Comparison of ENCODE assay signal across 12 mouse cellular contexts in genomic region chr11:98738925-98739324, GRCm38 (mm10). TPM values are rescaled to one million over a fixed set of nuclear protein-coding genes. Genes with fewer than 3 reads are reported as not detected.
DNase-seq lines count a peak whose midpoint lies in the region; ATAC-seq and TF ChIP-seq lines count a peak whose summit lies in the region.
"Had no signal": no experiment of that assay in that cellular context is flagged by ENCODE, and none has a peak within 500 bp of the region (broad histone marks: within the 10 kb centered on the region; RNA-seq: fewer than 3 reads in every experiment).

No protein-coding gene starts in this region.

- no peak for TF ChIP-seq POLR2A in MEL (IDR thresholded peaks at IDR 0.05; ENCODE audit: control insufficient read depth in 1 of 2, insufficient read depth in 1 of 2, low read depth in 1 of 2, low read length in 2 of 2, poor library complexity in 1 of 2)

- 0 out of 2 replicates have a peak overlapping the region, but pooled peaks have one; percentile 28 for H3K9ac ChIP-seq in heart, embryonic 11.5 days (ENCODE audit: low read depth, low read length)
- H3K9ac ChIP-seq in MEL (ENCODE audit: control insufficient read depth, low read depth, low read length, poor library complexity, severe bottlenecking) = no peak overlapping the region
- peak overlapping the region; percentile 37; the same call in 1 of the 2 replicates for H3K9ac ChIP-seq in forebrain, postnatal 0 days
- H3K9ac ChIP-seq in midbrain, embryonic 12.5 days (replicated peaks) = no peak overlapping the region; the same call in 1 of the 2 replicates

- no peak overlapping the region for H3K27ac ChIP-seq in heart, embryonic 11.5 days (ENCODE audit: low read depth, low read length)
- no peak overlapping the region for H3K27ac ChIP-seq in MEL (ENCODE audit: control insufficient read depth, low read depth, low read length)
- H3K27ac ChIP-seq in forebrain, postnatal 0 days (ENCODE audit: low read depth, low read length) = peak overlapping the region; percentile 99
- peak overlapping the region; percentile 73 for H3K27ac ChIP-seq in midbrain, embryonic 12.5 days (replicated peaks)
- H3K27ac ChIP-seq: macrophage had no signal

- WGBS in heart, embryonic 11.5 days (ENCODE audit: insufficient replicate concordance) = 65% methylated on average over 7 of the region's 9 CpGs
- WGBS in forebrain, postnatal 0 days = 59% methylated on average over 9 of the region's 9 CpGs
- 55% methylated on average over 8 of the region's 9 CpGs for WGBS in midbrain, embryonic 12.5 days

- intact Hi-C loops in heart, postnatal 36 days (cut with DNase I) = no loop called here

- H3K4me3 ChIP-seq in heart, embryonic 11.5 days (ENCODE audit: low read depth, low read length) = no peak overlapping the region
- H3K4me3 ChIP-seq in MEL (ENCODE audit: control insufficient read depth in 1 of 2, insufficient read depth in 1 of 2, low read depth in 2 of 2, low read length in 2 of 2) = no peak overlapping the region
- no peak overlapping the region for H3K4me3 ChIP-seq in forebrain, postnatal 0 days (ENCODE audit: low read depth, low read length)
- H3K4me3 ChIP-seq in midbrain, embryonic 12.5 days = no peak overlapping the region

- H3K4me2 ChIP-seq in heart, embryonic 11.5 days = no peak overlapping the region
- H3K4me2 ChIP-seq in forebrain, postnatal 0 days (ENCODE audit: low read depth) = peak overlapping the region; percentile 38
- H3K4me2 ChIP-seq in midbrain, embryonic 12.5 days (replicated peaks) = no peak overlapping the region

- no peak for ATAC-seq in heart, embryonic 11.5 days (replicated peaks; ENCODE audit: insufficient number of reproducible peaks, low FRiP score, low TSS enrichment)
- no peak for ATAC-seq in forebrain, postnatal 0 days
- no peak for ATAC-seq in midbrain, embryonic 12.5 days (ENCODE audit: low FRiP score, low read depth)

- peaks cover 30% of the 10 kb centered on the region for H3K4me1 ChIP-seq in heart, embryonic 11.5 days (ENCODE audit: control insufficient read depth, insufficient read depth, low read length)
- peaks cover 9 to 32% of the 10 kb centered on the region in 2 experiments for H3K4me1 ChIP-seq in MEL (ENCODE audit: control insufficient read depth in 1 of 2, insufficient read depth in 2 of 2, low read length in 2 of 2)
- peaks cover 22% of the 10 kb centered on the region for H3K4me1 ChIP-seq in forebrain, postnatal 0 days (ENCODE audit: insufficient read depth)
- H3K4me1 ChIP-seq in midbrain, embryonic 12.5 days = peaks cover 48% of the 10 kb centered on the region

- TF ChIP-seq EP300 in MEL (IDR thresholded peaks at IDR 0.05; ENCODE audit: low read depth in 1 of 2, low read length in 2 of 2) = 0 out of 4 replicates have a peak, but pooled peaks have one; percentile 12 to 26

- no peaks in the 10 kb centered on the region for H3K27me3 ChIP-seq in heart, embryonic 11.5 days (ENCODE audit: control insufficient read depth, insufficient read depth, low read length)
- H3K27me3 ChIP-seq in MEL (ENCODE audit: control insufficient read depth in 1 of 2, insufficient read depth in 2 of 2, low read length in 2 of 2) = no peaks in the 10 kb centered on the region
- H3K27me3 ChIP-seq in forebrain, postnatal 0 days (ENCODE audit: insufficient read depth, low read length) = no peaks in the 10 kb centered on the region
- H3K27me3 ChIP-seq in midbrain, embryonic 12.5 days = no peaks in the 10 kb centered on the region

- no peaks in the 10 kb centered on the region for H3K9me3 ChIP-seq in heart, embryonic 11.5 days (replicated peaks; ENCODE audit: control insufficient read depth, low read length)
- H3K9me3 ChIP-seq in MEL (replicated peaks; ENCODE audit: insufficient read depth, low read length) = no peaks in the 10 kb centered on the region
- no peaks in the 10 kb centered on the region for H3K9me3 ChIP-seq in forebrain, postnatal 0 days (ENCODE audit: low read length)
- no peaks in the 10 kb centered on the region for H3K9me3 ChIP-seq in midbrain, embryonic 12.5 days

- TF ChIP-seq RAD21 in MEL (IDR thresholded peaks at IDR 0.05; ENCODE audit: low read depth, low read length) = no peak

- peaks cover 6% of the 10 kb centered on the region; the same call in 1 of the 2 replicates for H3K79me2 ChIP-seq in MEL (ENCODE audit: control insufficient read depth, insufficient read depth, low read length, poor library complexity)

- no peak for TF ChIP-seq CTCF in MEL (IDR thresholded peaks at IDR 0.05 in 2 of 3, conservative IDR thresholded peaks at IDR 0.05 in 1 of 3; ENCODE audit: control insufficient read depth in 1 of 3, insufficient read depth in 1 of 3, low read depth in 2 of 3, low read length in 3 of 3, poor library complexity in 1 of 3, severe bottlenecking in 1 of 3)
- TF ChIP-seq CTCF in forebrain, postnatal 0 days (IDR thresholded peaks at IDR 0.05; ENCODE audit: low read depth) = no peak

- DNase-seq in heart, postnatal 36 days = no peak
- DNase-seq in MEL (ENCODE audit: low read depth, low spot score) = peak; percentile 47
- no peak for DNase-seq in forebrain, postnatal 0 days
- no peak for DNase-seq in lung, postnatal 36 days
- no peak for DNase-seq in spleen, postnatal 36 days (ENCODE audit: low spot score in 2 of 2)
- DNase-seq in frontal cortex, adult 2 months (ENCODE audit: extremely low spot score in 1 of 2, low spot score in 1 of 2) = no peak
- DNase-seq: kidney, postnatal 36 days had no signal

- H3K36me3 ChIP-seq in heart, embryonic 11.5 days (ENCODE audit: control insufficient read depth, insufficient read depth, low read length) = no peaks in the 10 kb centered on the region
- H3K36me3 ChIP-seq in MEL (ENCODE audit: control insufficient read depth in 1 of 2, insufficient read depth in 2 of 2, low read length in 2 of 2) = peaks cover 0 to 21% of the 10 kb centered on the region in 2 experiments; a peak in 2 of 4 replicates
- H3K36me3 ChIP-seq in forebrain, postnatal 0 days (ENCODE audit: insufficient read depth) = no peaks in the 10 kb centered on the region
- no peaks in the 10 kb centered on the region for H3K36me3 ChIP-seq in midbrain, embryonic 12.5 days

RNA-seq across cellular contexts. Expression of gene Thra, which starts 1.5 kb away (rescaled TPM):
- 32.2 and 35.7 TPM in 2 replicates for polyA plus RNA-seq in heart, embryonic 11.5 days (2014; fragmentation: Nextera tagmentation; extraction: Ambion mirVana)
- 100 to 1,000 TPM; 100 to 111 TPM for total RNA-seq in heart, postnatal 36 days (2021)
- 22.0 and 29.6 TPM in 2 replicates for total RNA-seq in MEL (2012; rRNA removed)
- polyA plus RNA-seq in MEL (2012; ENCODE audit: insufficient read depth in 1 of 2, insufficient read length in 2 of 2, low read depth in 1 of 2, low replicate concordance in 2 of 2, missing spikeins in 1 of 2) = 10 to 100 TPM in 1 of 2 experiments, not detected in 1; 50.9 TPM
- 1,003 and 1,159 TPM in 2 replicates for total RNA-seq in forebrain, postnatal 0 days (2014; rRNA removed)
- polyA plus RNA-seq in forebrain, postnatal 0 days (2015; fragmentation: Nextera tagmentation; extraction: Ambion mirVana) = 223 and 233 TPM in 2 replicates
- polyA plus RNA-seq in midbrain, embryonic 12.5 days (2016; fragmentation: Nextera tagmentation; extraction: Ambion mirVana) = 45.3 and 47.6 TPM in 2 replicates
- 770 and 851 TPM in 2 replicates for polyA plus RNA-seq in frontal cortex, adult 2 months (2012; rRNA removed)

RNA-seq across cellular contexts. Expression of gene Med24, which starts 9.7 kb away (rescaled TPM):
- 31.6 and 42.1 TPM in 2 replicates for polyA plus RNA-seq in heart, embryonic 11.5 days (2014; fragmentation: Nextera tagmentation; extraction: Ambion mirVana)
- total RNA-seq in heart, postnatal 36 days (2021) = 10 to 100 TPM; 45.2 to 52.7 TPM
- total RNA-seq in MEL (2012; rRNA removed) = 37.5 and 41.4 TPM in 2 replicates
- polyA plus RNA-seq in MEL (2012; ENCODE audit: insufficient read depth in 1 of 2, insufficient read length in 2 of 2, low read depth in 1 of 2, low replicate concordance in 2 of 2, missing spikeins in 1 of 2) = 10 to 100 TPM in 1 of 2 experiments, not detected in 1; 89.8 TPM
- 54.0 and 66.5 TPM in 2 replicates for total RNA-seq in forebrain, postnatal 0 days (2014; rRNA removed)
- polyA plus RNA-seq in forebrain, postnatal 0 days (2015; fragmentation: Nextera tagmentation; extraction: Ambion mirVana) = 46.4 and 49.3 TPM in 2 replicates
- polyA plus RNA-seq in midbrain, embryonic 12.5 days (2016; fragmentation: Nextera tagmentation; extraction: Ambion mirVana) = 96.5 and 97.7 TPM in 2 replicates
- 137 and 157 TPM in 2 replicates for polyA plus RNA-seq in frontal cortex, adult 2 months (2012; rRNA removed)

RNA-seq across cellular contexts. Expression of gene Nr1d1, which starts 36.2 kb away (rescaled TPM):
- polyA plus RNA-seq in heart, embryonic 11.5 days (2014; fragmentation: Nextera tagmentation; extraction: Ambion mirVana) = 5.6 and 6.4 TPM in 2 replicates
- 100 to 1,000 TPM; 104 to 107 TPM for total RNA-seq in heart, postnatal 36 days (2021)
- total RNA-seq in MEL (2012; rRNA removed) = 1.9 and 2.0 TPM in 2 replicates
- 1 to 10 TPM in 1 of 2 experiments, not detected in 1; 5.6 TPM for polyA plus RNA-seq in MEL (2012; ENCODE audit: insufficient read depth in 1 of 2, insufficient read length in 2 of 2, low read depth in 1 of 2, low replicate concordance in 2 of 2, missing spikeins in 1 of 2)
- 4.5 and 6.7 TPM in 2 replicates for total RNA-seq in forebrain, postnatal 0 days (2014; rRNA removed)
- 10.8 and 11.4 TPM in 2 replicates for polyA plus RNA-seq in forebrain, postnatal 0 days (2015; fragmentation: Nextera tagmentation; extraction: Ambion mirVana)
- 1.2 and 1.5 TPM in 2 replicates for polyA plus RNA-seq in midbrain, embryonic 12.5 days (2016; fragmentation: Nextera tagmentation; extraction: Ambion mirVana)
- 124 and 126 TPM in 2 replicates for polyA plus RNA-seq in frontal cortex, adult 2 months (2012; rRNA removed)

RNA-seq across cellular contexts. Expression of gene Csf3, which starts 37.9 kb away (rescaled TPM):
- polyA plus RNA-seq in heart, embryonic 11.5 days (2014; fragmentation: Nextera tagmentation; extraction: Ambion mirVana) = not detected in 2 replicates
- total RNA-seq in heart, postnatal 36 days (2021) = not detected
- total RNA-seq in MEL (2012; rRNA removed) = not detected in 2 replicates
- under 1 TPM in 1 of 2 experiments, not detected in 1; 0.18 TPM for polyA plus RNA-seq in MEL (2012; ENCODE audit: insufficient read depth in 1 of 2, insufficient read length in 2 of 2, low read depth in 1 of 2, low replicate concordance in 2 of 2, missing spikeins in 1 of 2)
- not detected in 2 replicates for total RNA-seq in forebrain, postnatal 0 days (2014; rRNA removed)
- not detected in 2 replicates for polyA plus RNA-seq in forebrain, postnatal 0 days (2015; fragmentation: Nextera tagmentation; extraction: Ambion mirVana)
- polyA plus RNA-seq in midbrain, embryonic 12.5 days (2016; fragmentation: Nextera tagmentation; extraction: Ambion mirVana) = not detected in 2 replicates
- polyA plus RNA-seq in frontal cortex, adult 2 months (2012; rRNA removed) = not detected in 2 replicates
- total RNA-seq: CH12.LX; hematopoietic stem cell, adult 5-6 weeks had no signal
- polyA plus RNA-seq: macrophage had no signal

RNA-seq across cellular contexts. Expression of gene Msl1, which starts 56.4 kb away (rescaled TPM):
- polyA plus RNA-seq in heart, embryonic 11.5 days (2014; fragmentation: Nextera tagmentation; extraction: Ambion mirVana) = 15.9 and 17.1 TPM in 2 replicates
- total RNA-seq in heart, postnatal 36 days (2021) = 10 to 100 TPM; 74.4 to 75.3 TPM
- total RNA-seq in MEL (2012; rRNA removed) = 35.0 and 37.1 TPM in 2 replicates
- 10 to 100 TPM in 1 of 2 experiments, not detected in 1; 49.4 TPM for polyA plus RNA-seq in MEL (2012; ENCODE audit: insufficient read depth in 1 of 2, insufficient read length in 2 of 2, low read depth in 1 of 2, low replicate concordance in 2 of 2, missing spikeins in 1 of 2)
- 87.2 and 94.6 TPM in 2 replicates for total RNA-seq in forebrain, postnatal 0 days (2014; rRNA removed)
- 16.3 and 24.1 TPM in 2 replicates for polyA plus RNA-seq in forebrain, postnatal 0 days (2015; fragmentation: Nextera tagmentation; extraction: Ambion mirVana)
- 38.6 and 42.4 TPM in 2 replicates for polyA plus RNA-seq in midbrain, embryonic 12.5 days (2016; fragmentation: Nextera tagmentation; extraction: Ambion mirVana)
- polyA plus RNA-seq in frontal cortex, adult 2 months (2012; rRNA removed) = 112 and 123 TPM in 2 replicates

Comparison
In these comparisons a context has a peak if more than half of its experiments do, and no peak if none do; other contexts are left out.
1. H3K27ac ChIP-seq: peak in forebrain, postnatal 0 days (single experiment) and midbrain, embryonic 12.5 days (single experiment); none in heart, embryonic 11.5 days (single experiment) and MEL (single experiment).
2. H3K9ac ChIP-seq: peak in heart, embryonic 11.5 days (single experiment) and forebrain, postnatal 0 days (single experiment); none in MEL (single experiment) and midbrain, embryonic 12.5 days (single experiment).
3. RNA of gene Nr1d1, which starts 36.2 kb away (polyA plus RNA-seq): 124 to 126 TPM in frontal cortex, adult 2 months; 10.8 to 11.4 TPM in forebrain, postnatal 0 days, 5.6 to 6.4 TPM in heart, embryonic 11.5 days, 5.6 TPM in MEL and 1.2 to 1.5 TPM in midbrain, embryonic 12.5 days; every median in the first group is over 10 times any median in the second.